Mouse (Mus musculus): ENCODE measurements around the gene Gmds.

Gmds gene

DNA sequence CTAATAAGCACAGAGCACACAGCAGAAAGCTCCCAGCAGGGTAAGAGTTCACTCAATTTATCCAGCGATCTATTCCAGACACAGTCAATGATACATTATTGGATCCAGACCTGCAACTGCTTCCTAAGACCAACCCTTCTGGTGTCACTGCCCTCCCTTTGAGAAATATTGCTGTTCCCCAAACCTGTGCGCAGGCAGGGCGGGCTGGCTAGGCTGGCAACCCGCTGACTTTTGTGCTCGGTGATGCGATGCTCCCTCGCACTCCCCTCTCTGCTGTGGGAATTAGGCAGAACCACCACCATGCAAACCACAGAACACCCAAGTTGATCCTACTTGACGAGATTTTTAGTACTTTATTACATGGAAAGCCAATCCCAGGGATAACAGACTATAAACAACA, 304.4 kb downstream of the Gmds start:
- no peak for DNase-seq (ENCODE audit: inconsistent ontology term)

DNA sequence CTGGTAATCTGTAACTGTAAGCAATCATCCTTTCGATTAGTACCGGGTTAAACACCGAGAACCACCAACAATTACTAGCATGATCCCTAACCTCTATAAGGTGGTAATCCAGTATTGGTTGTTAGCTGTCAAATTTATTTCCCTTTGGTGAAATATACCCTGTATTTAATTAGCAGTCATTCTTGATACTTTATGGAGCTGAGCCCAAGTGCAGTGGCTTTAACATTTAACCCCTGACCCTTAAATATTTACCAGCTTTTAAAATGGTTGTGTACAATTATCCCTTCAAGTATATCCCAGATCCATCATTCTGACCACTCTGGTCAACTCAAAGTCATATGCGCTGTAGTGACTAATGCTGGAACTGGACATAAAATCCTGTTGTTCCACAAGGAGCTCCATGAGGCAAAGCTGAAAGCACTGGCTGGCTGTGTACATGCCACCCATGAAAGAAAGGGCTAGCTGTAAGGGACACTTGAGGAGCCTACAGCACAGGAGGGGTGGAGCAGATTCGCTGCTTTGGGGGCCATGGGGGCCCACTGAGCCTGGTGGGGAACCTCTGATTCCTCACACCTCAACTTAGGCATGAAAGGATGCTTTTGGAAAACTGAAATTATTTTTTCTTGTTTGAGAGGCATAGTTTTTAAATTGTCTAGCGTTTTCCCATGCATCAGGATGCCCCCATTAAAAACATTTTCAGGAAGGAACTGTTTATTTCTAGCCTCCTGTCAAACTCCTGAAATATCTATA, 312.1 kb downstream of the Gmds start:
- DNase-seq (ENCODE audit: inconsistent ontology term), result no peak

DNA sequence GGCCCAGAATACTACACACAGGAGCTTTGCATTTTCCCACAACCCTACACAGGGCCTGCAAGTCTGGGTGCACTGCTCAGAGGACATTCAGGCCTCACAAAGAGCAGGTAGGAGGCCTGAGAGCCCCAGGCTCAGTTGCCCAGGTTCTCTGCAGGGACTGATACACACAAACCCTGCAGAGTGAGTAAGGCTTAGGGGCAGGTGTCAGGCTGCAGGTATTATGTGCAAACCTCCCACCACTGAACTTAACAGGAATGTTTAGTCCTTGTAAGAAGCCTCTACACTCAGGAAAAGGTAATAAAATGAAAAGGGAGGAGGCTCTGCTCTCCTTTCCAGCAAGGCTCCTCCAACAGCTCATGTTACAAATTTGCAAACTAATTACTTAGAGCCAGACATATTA, 313.7 kb downstream of the Gmds start:
- no peak for DNase-seq (ENCODE audit: inconsistent ontology term)

DNA sequence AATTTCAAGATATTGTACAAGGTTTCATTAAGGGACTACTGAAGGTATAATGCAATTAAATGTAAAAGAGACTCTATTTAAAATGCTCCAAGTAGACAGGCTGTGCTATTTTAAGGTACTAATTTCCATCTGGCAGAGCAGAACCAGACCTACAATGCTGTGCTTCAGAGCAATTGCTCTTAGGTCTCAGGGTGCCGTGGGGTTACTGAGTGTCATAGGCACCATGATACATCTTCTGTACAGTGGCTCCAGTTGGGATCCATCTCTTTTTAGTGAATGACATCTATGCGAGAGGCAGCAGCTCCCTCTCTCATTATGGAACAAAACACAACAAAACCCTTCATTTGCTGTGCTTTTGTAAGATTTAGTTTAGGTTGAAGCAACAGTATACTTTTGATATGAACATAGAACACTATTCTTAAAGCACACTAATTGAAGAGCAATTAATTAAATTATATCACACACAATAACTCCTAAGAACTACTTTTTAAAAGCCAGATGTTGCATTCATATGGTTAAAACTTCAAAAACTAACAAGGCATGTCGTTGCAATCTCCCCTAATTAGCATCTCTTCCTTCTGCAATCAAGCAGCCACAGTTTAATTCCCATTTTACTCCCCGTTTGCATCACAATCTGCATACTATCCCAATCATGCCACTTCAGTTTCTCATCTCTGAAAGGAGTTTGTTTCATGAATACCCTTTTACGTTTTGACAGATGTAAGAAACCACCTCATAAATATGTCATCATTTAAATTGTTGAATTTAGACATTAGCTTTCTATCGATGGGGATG, 317.9 kb downstream of the Gmds start:
- DNase-seq (ENCODE audit: inconsistent ontology term), result no peak

DNA sequence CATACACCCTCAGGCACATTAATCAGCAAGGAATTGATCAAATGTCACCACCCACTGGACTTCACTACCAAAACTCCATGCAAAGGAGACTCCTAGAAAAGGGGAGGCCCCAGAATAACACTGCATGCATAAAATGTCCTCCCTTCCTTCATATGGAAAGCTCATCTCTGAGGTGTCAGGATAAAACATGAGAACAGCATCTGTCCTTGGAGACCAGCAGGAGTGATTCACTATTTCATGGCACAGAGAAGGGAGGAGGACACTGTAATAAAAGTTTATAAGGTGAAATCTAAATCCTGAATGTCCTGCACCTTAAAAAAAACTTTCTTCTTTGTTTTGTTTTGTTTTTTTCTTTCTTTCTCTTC, 319.3 kb downstream of the Gmds start:
- DNase-seq (ENCODE audit: inconsistent ontology term), result no peak

DNA sequence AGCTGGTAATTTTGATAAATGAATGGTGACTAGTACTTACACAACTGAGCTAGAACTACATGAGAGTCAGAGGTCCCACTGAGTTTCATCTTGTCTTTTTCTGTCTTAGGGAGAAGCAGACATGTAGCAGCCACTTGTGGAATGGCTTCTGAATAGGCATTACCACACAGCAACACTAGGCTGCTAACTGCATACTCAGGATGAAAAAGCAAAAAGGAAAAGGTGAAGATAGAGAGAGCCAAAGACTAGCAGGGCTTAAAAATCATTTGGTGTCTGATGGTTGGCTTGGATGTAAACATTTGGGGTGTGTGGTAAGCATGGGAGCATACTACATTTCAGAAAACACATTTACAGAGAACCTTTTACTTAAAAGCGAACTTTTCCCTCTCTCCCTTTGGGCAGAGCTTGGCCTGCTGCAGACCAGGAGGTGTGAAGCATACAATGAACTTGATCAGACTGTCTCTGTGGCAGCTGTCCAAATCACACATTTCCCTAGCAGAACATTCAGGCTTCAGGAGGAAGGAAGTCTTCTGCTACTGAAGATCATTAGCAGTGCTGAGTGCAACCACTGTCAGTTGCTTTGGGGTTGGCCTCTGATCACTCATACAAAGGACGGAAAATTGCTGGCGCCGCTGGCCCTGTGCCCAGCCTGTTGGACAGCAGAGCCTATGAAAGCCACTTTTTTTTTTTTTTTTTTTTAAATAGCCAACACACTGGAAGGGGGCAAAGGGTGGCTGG, 319.9 kb downstream of the Gmds start:
- peak; percentile 95 for DNase-seq (ENCODE audit: inconsistent ontology term)

DNA sequence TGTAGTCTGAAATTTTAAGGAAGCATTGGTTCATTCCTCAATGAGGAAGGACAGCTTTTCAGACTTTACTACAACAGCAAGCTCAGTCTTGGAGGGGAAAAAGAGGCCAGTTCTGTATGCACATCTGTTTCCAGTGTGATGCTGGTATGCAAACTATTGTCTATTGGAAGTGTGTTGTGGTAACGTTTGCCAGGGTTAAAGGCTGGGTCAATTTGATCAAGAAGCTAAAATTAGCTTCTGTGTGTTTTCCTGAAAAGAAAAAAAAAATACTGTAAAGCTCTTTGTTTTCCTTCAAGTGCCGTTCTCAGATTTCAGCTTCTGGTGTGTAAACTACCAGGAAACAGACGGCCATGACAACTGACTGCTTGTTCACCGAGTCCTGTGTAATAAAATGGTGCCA, 329.7 kb downstream of the Gmds start:
- peak; percentile 48 for DNase-seq (ENCODE audit: inconsistent ontology term)

DNA sequence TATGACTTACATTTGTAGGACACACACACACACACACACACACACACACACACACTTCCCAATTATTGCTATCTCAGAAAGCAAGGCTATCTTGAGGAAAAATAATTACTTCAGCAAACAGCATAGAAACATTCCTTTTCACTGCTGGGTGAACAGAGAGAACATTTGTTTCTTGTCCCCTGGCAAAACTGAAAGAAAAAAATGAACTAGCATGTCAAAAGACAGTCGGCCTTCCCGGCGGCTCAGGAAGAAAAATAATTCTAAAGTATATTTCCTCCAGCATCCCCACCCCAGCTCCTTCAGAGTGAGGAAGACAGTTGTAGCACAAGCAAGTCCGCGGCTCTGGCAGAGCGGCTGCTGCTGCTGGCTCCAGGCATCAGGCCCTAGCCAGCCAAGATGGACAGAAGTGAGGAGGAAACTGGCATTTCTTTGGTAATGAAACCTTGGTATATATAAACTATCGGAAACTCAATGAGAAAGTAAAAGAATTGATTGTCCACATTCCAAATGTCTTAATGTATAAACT, 330.4 kb downstream of the Gmds start:
- DNase-seq (ENCODE audit: inconsistent ontology term), result peak; percentile 24

DNA sequence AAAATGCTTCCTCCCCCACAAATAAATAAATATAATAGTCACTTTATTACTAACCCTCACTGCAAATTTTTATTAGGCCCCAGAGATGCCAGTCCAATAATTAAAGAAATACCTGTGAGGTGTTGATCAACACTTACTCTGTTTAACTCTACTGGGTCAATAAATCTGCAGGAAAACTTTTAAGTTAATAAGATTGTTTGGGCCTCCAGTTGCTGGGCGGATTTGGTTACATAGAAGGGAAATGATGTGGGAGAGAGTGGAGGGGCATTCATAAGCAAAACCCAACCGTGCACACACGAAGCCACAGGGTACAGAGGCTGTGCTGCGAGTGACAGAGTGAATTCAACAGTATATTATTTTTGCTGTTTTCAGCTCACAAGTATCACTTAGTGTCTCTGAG, 345.1 kb downstream of the Gmds start:
- DNase-seq (ENCODE audit: inconsistent ontology term), result no peak

DNA sequence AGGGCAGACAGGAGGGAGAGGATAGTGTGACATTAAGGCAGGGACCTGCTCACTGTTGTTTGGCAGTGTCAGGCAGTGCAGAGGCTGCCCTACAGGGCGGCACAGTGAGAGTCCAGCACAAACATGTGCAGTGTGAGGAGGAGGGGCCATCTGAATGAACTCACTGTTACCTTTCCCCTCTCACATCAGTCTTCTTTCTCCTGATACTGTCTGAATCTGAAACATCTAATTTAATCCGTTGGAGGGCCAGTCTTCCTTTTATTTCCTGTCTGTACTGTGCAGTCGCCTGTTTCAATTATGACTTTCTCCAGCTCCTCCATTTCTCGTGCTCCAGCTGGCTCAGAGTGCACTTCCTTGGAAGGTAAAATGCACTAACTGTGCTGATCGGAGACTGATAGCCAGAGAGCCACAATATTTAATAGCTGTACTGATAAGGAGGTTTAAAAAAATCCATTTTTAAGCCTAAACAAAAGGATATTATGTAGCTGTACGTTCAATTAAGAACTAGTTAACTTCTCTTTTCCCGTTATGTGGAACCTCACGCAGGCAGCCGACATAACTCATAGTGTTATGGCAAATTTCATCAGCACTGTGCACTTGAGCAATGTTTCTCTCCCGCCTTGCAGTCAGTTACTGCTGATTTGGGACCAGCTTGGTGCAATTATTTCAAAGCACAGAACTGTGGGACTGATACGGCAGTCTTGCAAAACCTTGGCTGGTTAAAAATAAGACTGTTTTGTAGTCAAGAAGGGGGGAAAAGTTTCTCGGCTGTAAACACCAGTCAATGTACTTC, 345.9 kb downstream of the Gmds start:
- peak; percentile 14 for DNase-seq (ENCODE audit: inconsistent ontology term)

DNA sequence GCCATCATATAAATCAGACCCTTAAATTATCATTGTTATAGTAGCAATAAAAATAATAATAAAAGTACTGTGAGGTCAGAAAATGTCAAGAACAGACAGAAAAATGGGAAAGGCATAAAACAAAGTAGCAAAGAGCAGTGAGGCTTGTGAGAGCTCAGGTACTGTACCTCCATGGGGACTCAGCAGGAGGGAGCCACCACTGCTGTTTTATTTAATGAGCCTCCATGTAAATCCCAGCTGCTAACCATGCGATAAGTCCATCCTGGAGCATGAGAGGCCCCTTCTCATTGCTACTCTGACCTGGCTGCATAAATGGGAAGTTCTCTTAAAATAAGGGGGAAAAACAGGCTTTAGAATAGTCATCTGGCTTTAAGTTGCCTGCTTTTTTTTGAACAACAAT, 357.3 kb downstream of the Gmds start:
- DNase-seq (ENCODE audit: inconsistent ontology term), result no peak

DNA sequence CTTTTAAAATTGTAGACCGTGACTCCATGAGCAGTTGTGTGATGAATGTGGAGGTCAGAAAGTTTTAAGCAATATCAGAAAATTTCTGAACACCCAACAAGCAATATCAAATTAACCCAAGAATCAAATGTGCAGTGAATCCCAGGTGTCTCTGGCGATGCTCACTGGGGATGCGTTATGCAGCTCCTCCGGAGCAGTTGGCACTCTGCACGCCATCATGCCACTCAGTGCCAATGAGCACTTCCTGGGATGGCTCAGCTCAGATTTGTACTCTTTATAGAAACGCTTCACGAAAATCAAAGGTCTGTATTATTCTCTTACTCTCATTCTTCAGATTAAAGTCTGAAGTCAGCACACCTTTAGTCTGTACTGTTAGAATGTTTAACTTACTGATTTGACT, 360.4 kb downstream of the Gmds start:
- DNase-seq (ENCODE audit: inconsistent ontology term), result no peak

DNA sequence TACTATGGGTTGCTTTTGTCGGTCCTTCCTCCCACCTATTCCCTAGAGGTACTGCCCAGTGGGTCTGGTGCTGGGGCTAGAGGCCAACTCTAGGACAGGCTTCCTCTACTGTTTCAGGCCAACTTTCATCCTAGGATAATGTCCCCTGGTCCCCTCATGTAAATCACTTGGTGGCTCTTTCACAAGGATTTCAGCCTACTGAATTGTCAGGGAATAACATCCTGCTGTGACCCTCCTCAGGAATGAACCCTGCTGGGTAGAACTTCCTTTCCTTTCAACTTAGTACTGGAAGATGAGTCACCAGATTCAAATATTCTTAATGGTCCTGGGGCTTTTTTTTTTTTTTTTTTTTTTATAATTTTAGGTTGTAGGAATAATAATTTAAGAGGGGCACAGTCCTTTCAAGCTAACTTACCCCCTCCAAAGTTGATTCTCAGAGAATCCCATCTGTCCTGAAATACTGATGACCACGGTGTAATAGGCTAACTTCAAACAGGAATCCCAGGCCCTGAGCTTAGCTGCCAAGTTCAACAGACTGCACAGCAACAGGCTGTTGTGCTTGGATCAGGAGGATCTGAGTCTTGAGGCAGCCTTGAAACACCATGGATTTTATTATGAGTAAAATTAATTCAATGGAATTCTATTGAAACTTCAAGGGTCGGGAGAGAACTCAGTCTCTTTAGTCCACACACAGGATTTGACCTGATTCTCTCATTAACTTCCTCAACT, 363.6 kb downstream of the Gmds start:
- peak; percentile 67 for DNase-seq (ENCODE audit: inconsistent ontology term)

DNA sequence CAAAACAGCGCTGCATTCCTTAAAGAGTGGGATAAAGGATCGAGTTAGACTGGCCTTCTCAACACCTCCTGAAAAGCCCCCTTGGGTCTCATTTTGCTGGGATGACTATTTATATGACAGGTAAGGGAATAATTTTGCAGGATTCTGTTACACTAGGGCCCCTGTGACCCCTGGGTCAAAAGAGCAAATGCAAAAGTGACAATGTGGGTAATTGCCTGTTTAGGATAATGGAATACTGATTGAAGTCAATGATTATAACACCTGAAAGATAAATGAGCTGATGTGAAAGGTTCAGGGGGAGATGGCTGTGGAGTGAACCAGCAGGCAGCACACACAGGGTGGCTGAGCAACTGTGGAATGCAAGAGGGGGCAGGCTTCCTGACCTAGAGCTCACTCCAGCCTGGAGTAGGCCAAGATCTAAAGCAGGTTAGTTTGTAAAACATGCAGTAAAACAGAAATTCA, 367.5 kb downstream of the Gmds start:
- DNase-seq (ENCODE audit: inconsistent ontology term), result no peak

DNA sequence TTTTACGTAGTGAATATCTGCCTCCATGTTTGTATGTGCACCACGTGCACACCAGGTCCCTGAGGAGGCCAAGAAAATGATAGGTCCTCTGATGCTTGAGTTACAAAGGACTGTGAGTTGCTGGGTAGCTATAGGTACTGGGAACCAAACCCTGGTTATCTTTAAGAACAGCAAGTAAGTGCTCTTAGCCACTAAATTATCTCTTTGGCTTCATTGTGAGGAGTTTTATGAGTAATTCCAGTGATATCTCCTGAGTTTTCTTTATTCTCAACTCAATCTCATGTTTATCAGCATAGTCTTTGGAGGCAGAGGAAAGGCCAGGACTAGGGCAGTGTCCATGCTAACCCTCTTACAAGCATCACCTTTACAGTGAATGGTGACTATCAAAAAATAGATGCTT, 370.3 kb downstream of the Gmds start:
- no peak for DNase-seq (ENCODE audit: inconsistent ontology term)

DNA sequence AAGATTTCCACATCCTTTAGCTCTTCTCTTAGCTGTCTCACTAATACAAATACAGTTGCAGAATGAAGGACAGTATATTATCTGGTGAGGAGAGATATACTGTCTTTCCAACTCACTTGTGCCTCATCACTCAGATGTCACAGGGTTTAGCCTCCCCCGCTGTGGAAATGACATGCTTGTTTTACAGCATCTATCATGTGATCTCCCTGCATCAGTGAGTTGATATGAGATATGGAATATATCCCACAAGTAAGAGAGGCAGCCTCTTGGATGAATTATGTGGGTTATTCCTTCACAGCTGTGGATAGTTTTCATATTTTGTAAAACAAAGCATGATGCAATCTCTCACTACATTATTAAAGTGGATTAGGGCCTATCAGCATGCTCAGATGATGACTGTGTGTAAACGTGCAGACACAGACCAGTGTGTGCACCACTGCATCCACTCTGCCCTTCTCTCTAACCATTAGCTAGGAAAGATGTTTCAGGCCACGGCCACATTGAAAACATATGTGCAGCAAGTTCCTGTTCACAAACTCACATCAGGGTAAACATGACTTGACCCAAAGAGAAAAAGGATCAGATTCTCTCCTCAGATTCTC, 371.5 kb downstream of the Gmds start:
- no peak for DNase-seq (ENCODE audit: inconsistent ontology term)

DNA sequence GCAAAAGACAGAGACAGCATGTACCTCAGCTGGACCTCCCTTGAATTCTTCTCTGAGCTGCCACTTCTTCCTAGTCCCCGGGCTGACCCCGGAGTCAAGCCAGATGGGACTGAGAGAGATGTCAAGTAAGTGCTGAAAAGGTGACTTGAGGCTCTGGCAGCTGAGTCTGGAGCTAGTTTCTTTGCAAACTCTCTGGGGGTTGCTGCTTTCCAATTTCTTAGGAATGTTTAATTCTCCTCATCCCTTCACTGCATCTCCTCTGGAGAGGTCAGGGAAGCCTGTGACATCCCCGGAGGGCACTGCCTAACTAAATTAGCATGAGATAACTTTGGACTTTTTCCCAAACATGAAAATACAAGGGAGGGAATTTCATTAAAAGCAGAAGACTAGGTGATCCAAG, 378.0 kb downstream of the Gmds start:
- no peak for DNase-seq (ENCODE audit: inconsistent ontology term)

DNA sequence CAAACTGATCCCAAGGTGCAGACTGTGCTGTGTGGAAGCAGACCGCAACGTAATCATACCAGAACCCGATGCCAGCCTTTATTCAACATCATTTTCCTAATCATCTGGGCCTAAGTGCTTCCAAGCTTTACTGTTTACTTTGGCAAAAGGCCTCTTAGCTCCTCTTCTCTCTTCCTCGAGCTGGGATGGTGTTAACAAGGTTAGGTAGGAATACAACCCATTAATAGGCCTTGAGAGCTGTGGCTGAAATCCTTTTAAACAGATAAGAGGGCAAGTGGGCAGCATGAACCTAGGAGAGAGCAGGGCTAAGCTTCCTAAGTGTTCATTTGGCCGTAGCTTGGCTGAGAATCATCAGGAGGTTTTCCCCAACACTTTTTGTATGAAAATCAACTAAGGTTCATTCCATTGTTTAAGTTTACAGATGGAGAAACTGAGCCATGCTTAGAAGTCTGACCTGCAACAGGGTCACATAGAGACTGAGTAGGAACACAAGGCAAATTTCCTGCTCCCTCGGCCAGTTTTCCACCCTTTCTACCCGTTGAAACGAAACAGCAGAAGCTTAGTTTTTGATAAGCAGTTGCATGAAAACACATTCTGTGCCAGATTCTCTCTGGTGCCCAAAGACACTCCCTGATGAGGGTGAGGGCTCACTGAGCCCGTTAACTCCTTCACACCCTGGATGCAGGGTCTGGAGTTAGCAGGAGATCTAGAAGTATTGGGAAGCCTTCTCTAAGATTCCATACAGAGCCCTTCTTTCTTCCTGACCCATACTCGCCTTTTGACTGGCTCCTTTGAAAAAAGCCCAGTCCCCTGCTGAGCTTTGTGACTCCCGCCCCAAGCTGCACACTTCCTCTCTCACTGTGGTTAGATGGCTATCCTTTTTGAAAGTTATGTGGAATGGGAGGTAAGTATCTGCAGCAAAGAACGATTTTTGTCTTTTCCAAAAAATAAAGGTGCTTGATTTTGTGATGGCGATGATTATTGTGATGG, 379.9 kb downstream of the Gmds start:
- peak; percentile 20 for DNase-seq (ENCODE audit: inconsistent ontology term)

DNA sequence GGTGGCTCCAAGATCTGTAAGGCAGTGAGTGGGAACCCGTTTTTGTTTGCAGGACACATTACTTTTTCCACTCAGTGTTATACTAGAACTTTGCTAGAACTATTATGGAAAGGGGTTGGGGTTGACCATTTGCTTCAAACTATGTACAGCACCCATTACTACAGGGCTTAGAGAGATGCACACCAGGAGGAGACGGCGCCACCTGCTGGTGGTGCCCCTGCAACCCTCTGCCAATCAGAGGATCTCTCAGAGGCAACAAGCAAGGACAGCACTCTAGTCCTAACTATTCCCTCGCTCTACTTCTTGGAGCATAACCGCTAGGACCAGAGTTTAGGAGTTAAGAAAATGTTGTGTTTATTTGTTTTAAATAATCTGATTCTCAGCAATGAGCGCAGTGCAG, 382.0 kb downstream of the Gmds start:
- no peak for DNase-seq (ENCODE audit: inconsistent ontology term)

Measured in Muller cell, postnatal 12 days (primary cell).